Mouse (Mus musculus): ENCODE measurements around the gene Gbx2. TPM values are rescaled to one million over a fixed set of nuclear protein-coding genes. Genes with fewer than 3 reads are reported as not detected.

Gene Gbx2
- polyA plus RNA-seq, 1 experiment from 2014 or later, result 0.39 TPM

DNA sequence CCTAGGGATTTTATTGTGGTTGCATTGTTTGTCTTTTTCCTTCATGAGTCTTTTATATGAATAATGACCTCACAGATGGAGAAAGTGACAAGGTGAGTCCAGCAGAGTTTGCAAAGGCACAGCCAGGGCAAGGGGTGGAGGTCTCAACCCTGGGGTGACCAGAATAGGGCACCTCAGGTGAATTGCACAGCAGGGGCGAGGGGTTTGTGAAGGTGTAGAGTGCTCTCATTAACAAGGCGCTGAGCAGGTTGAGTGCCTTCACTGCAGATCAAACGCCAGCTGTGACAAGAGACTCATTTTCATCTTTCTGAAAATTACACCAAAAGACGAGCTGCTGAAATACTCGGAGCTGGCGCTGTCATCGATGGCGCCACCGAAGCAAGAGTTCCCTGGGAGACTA is 36.6 kb upstream of the Gbx2 start:
- Histone ChIP-seq H3K4me1 (ENCODE audit: control insufficient read depth, insufficient read depth, low read length) (no peaks in the 10 kb centered on the region), H3K27ac (ENCODE audit: low read depth, low read length) (no peak overlapping the region), H3K9ac (ENCODE audit: low read depth, low read length) (no peak overlapping the region), H3K36me3 (ENCODE audit: control insufficient read depth, insufficient read depth, low read length) (no peaks in the 10 kb centered on the region), H3K4me2 (peak overlapping the region; percentile 95), H3K4me3 (ENCODE audit: low read depth, low read length) (peak overlapping the region; percentile 68), H3K9me3 (replicated peaks; ENCODE audit: control insufficient read depth, low read length) (no peaks in the 10 kb centered on the region), H3K27me3 (ENCODE audit: control insufficient read depth, insufficient read depth, low read length) (peaks cover 57% of the 10 kb centered on the region)
- WGBS (ENCODE audit: insufficient replicate concordance), result 13% methylated on average over 9 of the region's 9 CpGs
- ATAC-seq (replicated peaks; ENCODE audit: insufficient number of reproducible peaks, low FRiP score, low TSS enrichment), result no peak

- Histone ChIP-seq H3K9ac (ENCODE audit: low read depth, low read length) (no peak overlapping the region), H3K9me3 (replicated peaks; ENCODE audit: control insufficient read depth, low read length) (no peaks in the 10 kb centered on the region), H3K4me1 (ENCODE audit: control insufficient read depth, insufficient read depth, low read length) (no peaks in the 10 kb centered on the region), H3K36me3 (ENCODE audit: control insufficient read depth, insufficient read depth, low read length) (no peaks in the 10 kb centered on the region), H3K4me3 (ENCODE audit: low read depth, low read length) (no peak overlapping the region), H3K4me2 (no peak overlapping the region), H3K27me3 (ENCODE audit: control insufficient read depth, insufficient read depth, low read length) (peaks cover 53% of the 10 kb centered on the region), H3K27ac (ENCODE audit: low read depth, low read length) (no peak overlapping the region)
- no peak for ATAC-seq (replicated peaks; ENCODE audit: insufficient number of reproducible peaks, low FRiP score, low TSS enrichment)
- WGBS (ENCODE audit: insufficient replicate concordance), result 69% methylated on average over 12 of the region's 12 CpGs
Observed at GRCm38 (mm10) chr1:89964426-89964825, 33.4 kb upstream of the Gbx2 start.

DNA sequence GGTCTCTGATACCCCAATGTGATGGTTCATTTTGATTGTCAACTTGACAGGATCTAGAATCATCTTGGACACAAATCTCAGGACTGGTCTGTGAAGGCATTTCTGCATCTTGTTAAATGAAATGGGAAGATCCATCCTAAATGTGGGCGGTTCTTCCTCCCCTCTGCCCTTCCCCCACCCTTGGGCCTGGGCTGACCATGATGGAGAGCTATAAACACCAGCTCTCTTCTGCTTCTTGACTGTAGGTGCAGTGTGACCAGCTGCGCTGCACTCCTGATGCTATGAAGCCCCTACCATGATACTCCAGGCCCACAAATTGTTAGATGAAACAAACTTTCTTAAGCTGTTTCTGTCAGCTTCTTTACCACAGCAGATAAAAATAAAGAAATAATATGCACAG is 32.3 kb upstream of the Gbx2 start:
- H3K9ac ChIP-seq (ENCODE audit: low read depth, low read length), result no peak overlapping the region
- no peak overlapping the region for H3K27ac ChIP-seq (ENCODE audit: low read depth, low read length)
- H3K4me2 ChIP-seq, result no peak overlapping the region
- peaks cover 45% of the 10 kb centered on the region for H3K27me3 ChIP-seq (ENCODE audit: control insufficient read depth, insufficient read depth, low read length)
- no peak overlapping the region for H3K4me3 ChIP-seq (ENCODE audit: low read depth, low read length)
- no peaks in the 10 kb centered on the region for H3K4me1 ChIP-seq (ENCODE audit: control insufficient read depth, insufficient read depth, low read length)
- WGBS (ENCODE audit: insufficient replicate concordance), result 91% methylated on average over 2 of the region's 2 CpGs
- H3K36me3 ChIP-seq (ENCODE audit: control insufficient read depth, insufficient read depth, low read length), result no peaks in the 10 kb centered on the region
- ATAC-seq (replicated peaks; ENCODE audit: insufficient number of reproducible peaks, low FRiP score, low TSS enrichment), result no peak
- no peaks in the 10 kb centered on the region for H3K9me3 ChIP-seq (replicated peaks; ENCODE audit: control insufficient read depth, low read length)

GRCm38 (mm10) chr1:89962092-89962491 is 31.1 kb upstream of the Gbx2 start:
- ATAC-seq (replicated peaks; ENCODE audit: insufficient number of reproducible peaks, low FRiP score, low TSS enrichment), result no peak
- peak overlapping the region; percentile 27; the same call in 1 of the 2 replicates for H3K4me2 ChIP-seq
- peaks cover 35% of the 10 kb centered on the region for H3K27me3 ChIP-seq (ENCODE audit: control insufficient read depth, insufficient read depth, low read length)
- H3K4me1 ChIP-seq (ENCODE audit: control insufficient read depth, insufficient read depth, low read length), result no peaks in the 10 kb centered on the region
- no peak overlapping the region for H3K4me3 ChIP-seq (ENCODE audit: low read depth, low read length)
- no peak overlapping the region for H3K27ac ChIP-seq (ENCODE audit: low read depth, low read length)
- H3K9ac ChIP-seq (ENCODE audit: low read depth, low read length), result no peak overlapping the region
- WGBS (ENCODE audit: insufficient replicate concordance), result 20% methylated on average over 13 of the region's 13 CpGs
- no peaks in the 10 kb centered on the region for H3K36me3 ChIP-seq (ENCODE audit: control insufficient read depth, insufficient read depth, low read length)
- H3K9me3 ChIP-seq (replicated peaks; ENCODE audit: control insufficient read depth, low read length), result no peaks in the 10 kb centered on the region

DNA sequence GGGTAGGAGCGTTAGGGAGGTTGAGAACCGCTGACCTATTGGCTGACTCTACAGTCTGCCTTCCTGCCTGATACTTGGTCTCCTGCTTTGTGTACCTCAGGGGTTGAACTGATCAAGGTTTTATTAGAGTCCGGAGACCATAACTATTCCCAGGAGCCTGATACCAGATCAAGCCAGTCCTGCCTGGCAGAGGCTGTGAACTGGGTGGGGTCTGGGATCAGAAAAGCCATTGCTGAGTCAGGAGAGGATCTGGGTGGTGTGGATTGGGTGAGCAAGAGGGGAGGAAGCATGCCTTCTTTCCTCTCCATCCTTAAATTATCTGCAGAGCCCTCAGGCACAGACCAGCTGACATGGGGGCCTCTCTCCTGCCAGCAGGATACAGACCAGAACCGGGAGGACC is 28.4 kb upstream of the Gbx2 start:
- no peak overlapping the region for H3K4me2 ChIP-seq
- H3K9me3 ChIP-seq (replicated peaks; ENCODE audit: control insufficient read depth, low read length), result no peaks in the 10 kb centered on the region
- no peaks in the 10 kb centered on the region for H3K36me3 ChIP-seq (ENCODE audit: control insufficient read depth, insufficient read depth, low read length)
- no peak overlapping the region for H3K27ac ChIP-seq (ENCODE audit: low read depth, low read length)
- H3K4me1 ChIP-seq (ENCODE audit: control insufficient read depth, insufficient read depth, low read length), result no peaks in the 10 kb centered on the region
- H3K9ac ChIP-seq (ENCODE audit: low read depth, low read length), result no peak overlapping the region
- peaks cover 29% of the 10 kb centered on the region for H3K27me3 ChIP-seq (ENCODE audit: control insufficient read depth, insufficient read depth, low read length)
- 79% methylated on average over 4 of the region's 4 CpGs for WGBS (ENCODE audit: insufficient replicate concordance)
- no peak overlapping the region for H3K4me3 ChIP-seq (ENCODE audit: low read depth, low read length)
- ATAC-seq (replicated peaks; ENCODE audit: insufficient number of reproducible peaks, low FRiP score, low TSS enrichment), result no peak

DNA sequence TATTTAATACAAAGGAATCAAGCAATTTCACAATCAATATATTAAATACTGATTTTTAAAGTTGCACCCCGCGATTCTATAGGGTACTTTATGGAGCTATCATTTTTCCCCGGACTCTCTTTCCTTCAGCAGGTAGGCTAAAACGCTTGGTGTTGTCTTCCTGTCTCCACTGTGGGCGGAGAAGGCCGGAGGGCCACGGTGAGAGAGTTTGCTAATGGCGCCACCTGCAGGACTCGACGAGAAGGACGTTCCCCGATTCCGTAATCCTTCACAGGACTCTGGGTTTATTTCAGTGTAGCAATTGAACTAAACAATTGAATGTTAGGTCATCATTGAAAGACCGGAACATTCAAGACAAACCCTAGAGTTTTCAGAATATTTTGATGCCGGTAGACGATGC is 12.2 kb upstream of the Gbx2 start:
- Histone ChIP-seq H3K27me3 (ENCODE audit: control insufficient read depth, insufficient read depth, low read length) (peaks cover 77% of the 10 kb centered on the region), H3K36me3 (ENCODE audit: control insufficient read depth, insufficient read depth, low read length) (no peaks in the 10 kb centered on the region), H3K4me3 (ENCODE audit: low read depth, low read length) (no peak overlapping the region), H3K27ac (ENCODE audit: low read depth, low read length) (no peak overlapping the region), H3K4me2 (peak overlapping the region; percentile 37; the same call in 1 of the 2 replicates), H3K9me3 (replicated peaks; ENCODE audit: control insufficient read depth, low read length) (no peaks in the 10 kb centered on the region), H3K9ac (ENCODE audit: low read depth, low read length) (no peak overlapping the region), H3K4me1 (ENCODE audit: control insufficient read depth, insufficient read depth, low read length) (peaks cover 7% of the 10 kb centered on the region)
- no peak for ATAC-seq (replicated peaks; ENCODE audit: insufficient number of reproducible peaks, low FRiP score, low TSS enrichment)
- 3% methylated on average over 16 of the region's 16 CpGs for WGBS (ENCODE audit: insufficient replicate concordance)

DNA sequence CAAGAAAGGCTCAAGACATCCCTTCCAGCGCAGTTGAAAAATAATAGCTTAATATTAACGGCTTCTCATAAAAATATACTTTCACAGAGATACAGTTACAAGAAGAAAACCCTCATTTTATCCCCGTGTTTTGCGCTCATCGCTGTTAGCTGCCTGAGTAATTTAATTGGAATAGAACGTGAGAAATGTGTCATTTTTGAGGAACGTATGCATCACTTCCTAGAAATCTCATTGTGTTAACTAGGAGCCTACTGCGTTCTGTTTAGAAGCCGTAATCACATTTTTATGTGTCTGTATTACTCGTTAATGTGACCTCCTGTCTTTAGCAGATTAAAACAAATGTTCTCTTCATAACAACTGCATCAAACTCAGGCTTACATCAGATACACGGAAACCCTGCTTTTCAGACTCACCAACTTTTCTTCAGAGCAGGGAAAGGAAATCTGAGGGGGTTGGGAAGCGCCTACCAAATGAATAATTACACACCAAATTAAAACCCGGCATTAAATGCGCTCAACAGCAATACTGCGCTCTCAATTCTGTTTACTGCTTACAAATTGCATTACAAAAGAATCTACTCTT is 11.5 kb upstream of the Gbx2 start:
- H3K9me3 ChIP-seq (replicated peaks; ENCODE audit: control insufficient read depth, low read length), result no peaks in the 10 kb centered on the region
- 0 out of 2 replicates have a peak overlapping the region, but pooled peaks have one; percentile 46 for H3K9ac ChIP-seq (ENCODE audit: low read depth, low read length)
- 6% methylated on average over 15 of the region's 15 CpGs for WGBS (ENCODE audit: insufficient replicate concordance)
- H3K4me1 ChIP-seq (ENCODE audit: control insufficient read depth, insufficient read depth, low read length), result peaks cover 7% of the 10 kb centered on the region
- no peak for ATAC-seq (replicated peaks; ENCODE audit: insufficient number of reproducible peaks, low FRiP score, low TSS enrichment)
- H3K4me3 ChIP-seq (ENCODE audit: low read depth, low read length), result peak overlapping the region; percentile 47
- peaks cover 80% of the 10 kb centered on the region for H3K27me3 ChIP-seq (ENCODE audit: control insufficient read depth, insufficient read depth, low read length)
- H3K36me3 ChIP-seq (ENCODE audit: control insufficient read depth, insufficient read depth, low read length), result no peaks in the 10 kb centered on the region
- no peak overlapping the region for H3K27ac ChIP-seq (ENCODE audit: low read depth, low read length)
- H3K4me2 ChIP-seq, result peak overlapping the region; percentile 84

DNA sequence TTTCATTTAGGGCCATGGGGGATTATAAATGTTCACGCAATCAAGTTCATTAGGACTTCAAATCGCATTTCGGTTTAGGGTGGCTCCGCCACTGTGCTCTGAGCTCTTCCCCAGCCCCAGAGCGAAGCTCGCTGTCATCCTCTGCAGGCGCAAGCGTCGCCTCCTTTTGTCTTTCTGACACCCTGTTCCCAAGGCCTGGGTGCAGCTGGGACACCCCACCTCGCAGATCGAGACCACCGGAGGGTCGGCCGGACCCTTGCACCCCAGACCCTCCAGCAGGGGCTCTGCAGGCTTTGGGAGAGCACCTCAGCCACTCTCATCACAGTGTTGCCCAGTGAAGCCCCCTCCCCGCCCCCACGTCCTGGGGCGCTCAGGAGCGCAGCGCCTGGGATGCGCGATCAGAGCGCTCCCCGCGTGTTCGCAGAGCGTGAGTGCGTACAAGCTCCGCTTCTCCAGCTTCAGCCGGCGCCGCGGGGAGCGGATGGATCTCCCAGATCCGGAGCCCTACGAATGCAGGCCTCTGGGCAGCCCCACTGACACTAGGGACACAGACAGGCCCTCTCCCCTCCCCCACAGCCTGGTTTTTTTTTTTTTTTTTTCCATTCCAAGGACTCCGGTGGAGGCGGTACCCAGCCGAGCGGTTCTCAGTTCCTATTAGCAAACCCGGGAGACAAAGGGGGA is 10.9 kb upstream of the Gbx2 start:
- Histone ChIP-seq H3K4me3 (ENCODE audit: low read depth, low read length) (peak overlapping the region; percentile 47), H3K9me3 (replicated peaks; ENCODE audit: control insufficient read depth, low read length) (no peaks in the 10 kb centered on the region), H3K27ac (ENCODE audit: low read depth, low read length) (no peak overlapping the region), H3K4me1 (ENCODE audit: control insufficient read depth, insufficient read depth, low read length) (peaks cover 7% of the 10 kb centered on the region), H3K27me3 (ENCODE audit: control insufficient read depth, insufficient read depth, low read length) (peaks cover 84% of the 10 kb centered on the region), H3K9ac (ENCODE audit: low read depth, low read length) (peak overlapping the region; percentile 46; the same call in 1 of the 2 replicates), H3K4me2 (peak overlapping the region; percentile 84), H3K36me3 (ENCODE audit: control insufficient read depth, insufficient read depth, low read length) (no peaks in the 10 kb centered on the region)
- WGBS (ENCODE audit: insufficient replicate concordance), result under 1% methylated on average over 40 of the region's 40 CpGs
- ATAC-seq (replicated peaks; ENCODE audit: insufficient number of reproducible peaks, low FRiP score, low TSS enrichment), result no peak
